Mouse (Mus musculus): ENCODE data around the gene Gm20894. TPM values are rescaled to one million over a fixed set of nuclear protein-coding genes. Genes with fewer than 3 reads are reported as not detected.
"Not testable (repeated sequence)": the region's sequence is repeated elsewhere in the genome, so short reads cannot be mapped to it uniquely, and the experiment has no call there.

Gm20894 gene
- polyA plus RNA-seq (2015; fragmentation: Nextera tagmentation; extraction: Ambion mirVana): not detected in 2 replicates

GRCm38 (mm10) chrY:28271412-28271811 lies at the start of gene Gm20894:
Gm20894 (minus strand) TSS chrY:28271512.
- H3K27me3 ChIP-seq (replicated peaks); H3K9ac ChIP-seq; H3K4me1 ChIP-seq (replicated peaks); ATAC-seq; H3K9me3 ChIP-seq; H3K4me3 ChIP-seq (replicated peaks); H3K27ac ChIP-seq; H3K36me3 ChIP-seq; H3K4me2 ChIP-seq (replicated peaks): not testable (repeated sequence)
- WGBS: no CpG with 5 or more reads among the region's 5 CpGs

All from intestine, embryonic 15.5 days (tissue).